Comparison of ENCODE assay signal across 12 mouse cellular contexts in the genomic region with DNA sequence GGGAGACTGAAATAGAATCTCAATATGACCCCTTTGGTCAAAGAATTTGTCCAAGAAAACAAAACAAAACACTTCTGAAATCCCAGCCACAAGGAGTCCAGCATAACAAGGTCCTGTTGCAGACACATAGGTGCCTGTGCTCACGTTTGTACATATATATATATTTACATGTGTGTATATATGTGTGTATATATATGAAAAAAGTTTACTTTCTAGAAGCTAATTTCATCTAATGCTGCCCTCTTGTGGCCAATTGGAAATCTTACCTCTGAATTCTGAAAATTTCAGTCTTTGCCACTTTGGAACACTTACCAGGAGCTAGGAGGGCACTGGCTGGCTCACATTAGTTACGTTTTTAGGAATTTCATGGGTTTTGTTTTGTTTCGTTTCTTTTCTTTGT. TPM values are rescaled to one million over a fixed set of nuclear protein-coding genes. Genes with fewer than 3 reads are reported as not detected.
A peak's percentile ranks its signal among the peaks of the same experiment; 100 is the strongest.
DNase-seq lines count a peak whose midpoint lies in the region; ATAC-seq and TF ChIP-seq lines count a peak whose summit lies in the region.
"Had no signal": no experiment of that assay in that cellular context is flagged by ENCODE, and none has a peak within 500 bp of the region (broad histone marks: within the 10 kb centered on the region; RNA-seq: fewer than 3 reads in every experiment).

No protein-coding gene starts in this region.

- no peak overlapping the region for H3K9ac ChIP-seq in forebrain, postnatal 0 days
- no peak overlapping the region for H3K9ac ChIP-seq in forebrain, embryonic 15.5 days (replicated peaks)
- no peak overlapping the region for H3K9ac ChIP-seq in lung, embryonic 14.5 days
- H3K9ac ChIP-seq in intestine, embryonic 15.5 days, result no peak overlapping the region
- H3K9ac ChIP-seq: embryonic facial prominence, embryonic 13.5 days; limb, embryonic 13.5 days; stomach, embryonic 15.5 days had no signal

- WGBS in forebrain, postnatal 0 days, result 15% methylated on average over 3 of the region's 3 CpGs
- WGBS in forebrain, embryonic 15.5 days, result 22% methylated on average over 3 of the region's 3 CpGs
- WGBS in lung, embryonic 14.5 days, result 14% methylated on average over 3 of the region's 3 CpGs
- WGBS in intestine, embryonic 15.5 days, result 13% methylated on average over 3 of the region's 3 CpGs

- H3K27ac ChIP-seq in forebrain, postnatal 0 days (ENCODE audit: low read depth, low read length), result no peak overlapping the region
- no peak overlapping the region for H3K27ac ChIP-seq in forebrain, embryonic 15.5 days (replicated peaks)
- H3K27ac ChIP-seq in lung, embryonic 14.5 days (ENCODE audit: low read depth), result no peak overlapping the region
- no peak overlapping the region for H3K27ac ChIP-seq in intestine, embryonic 15.5 days
- H3K27ac ChIP-seq: embryonic facial prominence, embryonic 13.5 days; limb, embryonic 13.5 days; stomach, embryonic 15.5 days had no signal

- no peaks in the 10 kb centered on the region for H3K9me3 ChIP-seq in forebrain, postnatal 0 days (ENCODE audit: low read length)
- H3K9me3 ChIP-seq in forebrain, embryonic 15.5 days, result no peaks in the 10 kb centered on the region
- no peaks in the 10 kb centered on the region for H3K9me3 ChIP-seq in lung, embryonic 14.5 days (ENCODE audit: low read depth, low read length)
- no peaks in the 10 kb centered on the region for H3K9me3 ChIP-seq in intestine, embryonic 15.5 days
- H3K9me3 ChIP-seq: embryonic facial prominence, embryonic 13.5 days; limb, embryonic 13.5 days; stomach, embryonic 15.5 days had no signal

- H3K4me1 ChIP-seq in forebrain, postnatal 0 days (ENCODE audit: insufficient read depth), result no peaks in the 10 kb centered on the region
- H3K4me1 ChIP-seq in forebrain, embryonic 15.5 days, result no peaks in the 10 kb centered on the region
- no peaks in the 10 kb centered on the region for H3K4me1 ChIP-seq in lung, embryonic 14.5 days (ENCODE audit: insufficient read depth)
- no peaks in the 10 kb centered on the region for H3K4me1 ChIP-seq in intestine, embryonic 15.5 days (replicated peaks)
- H3K4me1 ChIP-seq: embryonic facial prominence, embryonic 13.5 days; limb, embryonic 13.5 days; stomach, embryonic 15.5 days had no signal

- peak; percentile 44 for TF ChIP-seq CTCF in forebrain, postnatal 0 days (IDR thresholded peaks at IDR 0.05; ENCODE audit: low read depth)
- TF ChIP-seq CTCF in lung, embryonic 14.5 days (IDR thresholded peaks at IDR 0.05; ENCODE audit: low read depth), result peak; percentile 56

- H3K4me2 ChIP-seq in forebrain, postnatal 0 days (ENCODE audit: low read depth), result no peak overlapping the region
- H3K4me2 ChIP-seq in forebrain, embryonic 15.5 days (replicated peaks), result no peak overlapping the region
- no peak overlapping the region for H3K4me2 ChIP-seq in lung, embryonic 14.5 days
- no peak overlapping the region for H3K4me2 ChIP-seq in intestine, embryonic 15.5 days (replicated peaks)
- H3K4me2 ChIP-seq: embryonic facial prominence, embryonic 13.5 days; limb, embryonic 13.5 days; stomach, embryonic 15.5 days had no signal

- DNase-seq in forebrain, postnatal 0 days, result peak; percentile 55
- peak; percentile 83 for DNase-seq in lung, embryonic 14.5 days
- no peak for DNase-seq in lung, postnatal 4 days
- DNase-seq in MN1 (ENCODE audit: low spot score), result peak; percentile 38
- no peak for DNase-seq in layer of hippocampus, adult 9-11 months

- no peak overlapping the region for H3K4me3 ChIP-seq in forebrain, postnatal 0 days (ENCODE audit: low read depth, low read length)
- no peak overlapping the region for H3K4me3 ChIP-seq in forebrain, embryonic 15.5 days
- H3K4me3 ChIP-seq in lung, embryonic 14.5 days (ENCODE audit: low read depth, low read length), result no peak overlapping the region
- H3K4me3 ChIP-seq in intestine, embryonic 15.5 days (replicated peaks), result no peak overlapping the region
- H3K4me3 ChIP-seq: embryonic facial prominence, embryonic 13.5 days; limb, embryonic 13.5 days; stomach, embryonic 15.5 days had no signal

- ATAC-seq in forebrain, postnatal 0 days, result no peak
- ATAC-seq in forebrain, embryonic 15.5 days (replicated peaks), result no peak
- peak; percentile 31; the same call in 1 of the 2 replicates for ATAC-seq in lung, embryonic 14.5 days (ENCODE audit: insufficient read depth)
- ATAC-seq in megakaryocyte-erythroid progenitor cell, adult 5-6 weeks (replicated peaks; ENCODE audit: low FRiP score, low TSS enrichment, poor library complexity, severe bottlenecking), result peak; percentile 59; the same call in 1 of the 2 replicates
- no peak for ATAC-seq in intestine, embryonic 15.5 days

- H3K27me3 ChIP-seq in forebrain, postnatal 0 days (ENCODE audit: insufficient read depth, low read length), result no peaks in the 10 kb centered on the region
- no peaks in the 10 kb centered on the region for H3K27me3 ChIP-seq in forebrain, embryonic 15.5 days
- H3K27me3 ChIP-seq in lung, embryonic 14.5 days (ENCODE audit: insufficient read depth, low read length), result no peaks in the 10 kb centered on the region
- H3K27me3 ChIP-seq in intestine, embryonic 15.5 days (replicated peaks), result no peaks in the 10 kb centered on the region
- H3K27me3 ChIP-seq: embryonic facial prominence, embryonic 13.5 days; limb, embryonic 13.5 days; stomach, embryonic 15.5 days had no signal

- no peaks in the 10 kb centered on the region for H3K36me3 ChIP-seq in forebrain, postnatal 0 days (ENCODE audit: insufficient read depth)
- no peaks in the 10 kb centered on the region for H3K36me3 ChIP-seq in forebrain, embryonic 15.5 days
- H3K36me3 ChIP-seq in lung, embryonic 14.5 days (ENCODE audit: insufficient read depth), result no peaks in the 10 kb centered on the region
- H3K36me3 ChIP-seq in intestine, embryonic 15.5 days, result no peaks in the 10 kb centered on the region
- H3K36me3 ChIP-seq: embryonic facial prominence, embryonic 13.5 days; limb, embryonic 13.5 days; stomach, embryonic 15.5 days had no signal

RNA-seq across cellular contexts. Expression of a gene that starts 17.7 kb away (rescaled TPM):
- 1.00 and 2.2 TPM in 2 replicates for total RNA-seq in forebrain, postnatal 0 days (2014; rRNA removed)
- 0.83 and 1.3 TPM in 2 replicates for polyA plus RNA-seq in forebrain, postnatal 0 days (2015; fragmentation: Nextera tagmentation; extraction: Ambion mirVana)
- 0.74 and 0.86 TPM in 2 replicates for polyA plus RNA-seq in forebrain, embryonic 15.5 days (2015; fragmentation: Nextera tagmentation; extraction: Ambion mirVana)
- 1.6 and 2.2 TPM in 2 replicates for polyA plus RNA-seq in lung, embryonic 14.5 days (2014; fragmentation: Nextera tagmentation; extraction: Ambion mirVana)
- total RNA-seq in megakaryocyte-erythroid progenitor cell, adult 5-6 weeks (2014; fragmentation: Nextera tagmentation), result 10.7 and 12.3 TPM in 2 replicates
- total RNA-seq in megakaryocyte-erythroid progenitor cell, adult 5-6 weeks (2017), result 9.4 and 12.0 TPM in 2 replicates
- polyA plus RNA-seq in intestine, embryonic 15.5 days (2015; fragmentation: Nextera tagmentation; extraction: Ambion mirVana), result 2.1 and 2.6 TPM in 2 replicates

RNA-seq across cellular contexts. Expression of a gene that starts 44.8 kb away (rescaled TPM):
- not detected in 2 replicates for total RNA-seq in forebrain, postnatal 0 days (2014; rRNA removed)
- 0.04 TPM in 1 of 2 replicates, not detected in the other for polyA plus RNA-seq in forebrain, postnatal 0 days (2015; fragmentation: Nextera tagmentation; extraction: Ambion mirVana)
- not detected in 2 replicates for polyA plus RNA-seq in forebrain, embryonic 15.5 days (2015; fragmentation: Nextera tagmentation; extraction: Ambion mirVana)
- not detected in 2 replicates for polyA plus RNA-seq in lung, embryonic 14.5 days (2014; fragmentation: Nextera tagmentation; extraction: Ambion mirVana)
- total RNA-seq in megakaryocyte-erythroid progenitor cell, adult 5-6 weeks (2014; fragmentation: Nextera tagmentation), result 0.17 TPM in 1 of 2 replicates, not detected in the other
- not detected in 2 replicates for total RNA-seq in megakaryocyte-erythroid progenitor cell, adult 5-6 weeks (2017)
- polyA plus RNA-seq in intestine, embryonic 15.5 days (2015; fragmentation: Nextera tagmentation; extraction: Ambion mirVana), result 0.03 and 0.06 TPM in 2 replicates
- polyA plus RNA-seq: embryonic facial prominence, embryonic 13.5 days; limb, embryonic 13.5 days; neural tube, embryonic 11.5 days had no signal

Comparison
In these comparisons a context has a peak if more than half of its experiments do, and no peak if none do; other contexts are left out.
1. DNase-seq: peak in forebrain, postnatal 0 days (single experiment), lung, embryonic 14.5 days (single experiment) and MN1 (single experiment); none in lung, postnatal 4 days (0 of 2) and layer of hippocampus, adult 9-11 months (single experiment).
2. ATAC-seq: peak in lung, embryonic 14.5 days (single experiment) and megakaryocyte-erythroid progenitor cell, adult 5-6 weeks (single experiment); none in forebrain, postnatal 0 days (single experiment), forebrain, embryonic 15.5 days (single experiment) and intestine, embryonic 15.5 days (single experiment).